Mouse (Mus musculus): Measurements from ENCODE around the gene Gstcd. TPM values are rescaled to one million over a fixed set of nuclear protein-coding genes. Genes with fewer than 3 reads are reported as not detected.

Gstcd gene
- total RNA-seq, 4 experiments from 2014 or later, result 9.8 to 12.9 (median 11.4) TPM

- DNase-seq (ENCODE audit: low spot score in 2 of 2), result no peak
These were observed 64.9 kb downstream of the Gstcd start for GRCm38 (mm10) chr3:133026977-133027376.

GRCm38 (mm10) chr3:133007250-133007649, 84.6 kb downstream of the Gstcd start:
- no peak for DNase-seq (ENCODE audit: low spot score in 2 of 2)

- no peak for DNase-seq (ENCODE audit: low spot score in 2 of 2)
These were observed 95.5 kb downstream of the Gstcd start for GRCm38 (mm10) chr3:132996299-132996698.

- DNase-seq (ENCODE audit: low spot score in 2 of 2), result no peak
These were observed 95.9 kb downstream of the Gstcd start for GRCm38 (mm10) chr3:132995904-132996267.

- DNase-seq (ENCODE audit: low spot score in 2 of 2), result no peak
These were observed 96.5 kb downstream of the Gstcd start for GRCm38 (mm10) chr3:132995172-132995903.

GRCm38 (mm10) chr3:132986188-132986587, 105.6 kb downstream of the Gstcd start:
- no peak for DNase-seq (ENCODE audit: low spot score in 2 of 2)

GRCm38 (mm10) chr3:132983845-132984485, 107.9 kb downstream of the Gstcd start:
- no peak for DNase-seq (ENCODE audit: low spot score in 2 of 2)

- no peak for DNase-seq (ENCODE audit: low spot score in 2 of 2)
These were observed 109.9 kb downstream of the Gstcd start for GRCm38 (mm10) chr3:132981968-132982367.

- no peak for DNase-seq (ENCODE audit: low spot score in 2 of 2)
These were observed 111.9 kb downstream of the Gstcd start for GRCm38 (mm10) chr3:132979781-132980461.

GRCm38 (mm10) chr3:132966255-132966654, 125.6 kb downstream of the Gstcd start:
- no peak for DNase-seq (ENCODE audit: low spot score in 2 of 2)

- no peak for DNase-seq (ENCODE audit: low spot score in 2 of 2)
These were observed 126.9 kb downstream of the Gstcd start for GRCm38 (mm10) chr3:132964715-132965507.

GRCm38 (mm10) chr3:132962631-132963361, 129.0 kb downstream of the Gstcd start:
- no peak for DNase-seq (ENCODE audit: low spot score in 2 of 2)

- DNase-seq (ENCODE audit: low spot score in 2 of 2), result no peak
These were observed 141.3 kb downstream of the Gstcd start for GRCm38 (mm10) chr3:132950529-132950880.

- DNase-seq (ENCODE audit: low spot score in 2 of 2), result no peak
These were observed 141.9 kb downstream of the Gstcd start, which contains the start of gene Npnt for GRCm38 (mm10) chr3:132949791-132950528. Gene Npnt (minus strand): TSS chr3:132950291.

- DNase-seq (ENCODE audit: low spot score in 2 of 2), result no peak
These were observed 142.4 kb downstream of the Gstcd start for GRCm38 (mm10) chr3:132949380-132949790.

- DNase-seq (ENCODE audit: low spot score in 2 of 2), result no peak
These were observed 143.5 kb downstream of the Gstcd start for GRCm38 (mm10) chr3:132948298-132948795.

- DNase-seq (ENCODE audit: low spot score in 2 of 2), result no peak
These were observed 145.7 kb downstream of the Gstcd start for GRCm38 (mm10) chr3:132946086-132946485.

- DNase-seq (ENCODE audit: low spot score in 2 of 2), result no peak
These were observed 146.2 kb downstream of the Gstcd start for GRCm38 (mm10) chr3:132945669-132946068.

GRCm38 (mm10) chr3:132944609-132945008, 147.2 kb downstream of the Gstcd start:
- DNase-seq (ENCODE audit: low spot score in 2 of 2), result no peak

GRCm38 (mm10) chr3:132944193-132944592, 147.6 kb downstream of the Gstcd start:
- DNase-seq (ENCODE audit: low spot score in 2 of 2), result no peak

Measured in left cerebral cortex, adult 8-10 months (tissue).